Mouse (Mus musculus) spleen, adult 10 weeks (tissue): ENCODE results near the gene Il17rc. TPM values are rescaled to one million over a fixed set of nuclear protein-coding genes. Genes with fewer than 3 reads are reported as not detected.

ENCODE experiments used
- polyA plus RNA-seq: library from polyadenylated mRNA; stranded (reverse); fragments of 350-450 nt; fragmentation: Illumina TruSeq; extraction: RNeasy Lipid Tissue Mini Kit (QIAGEN cat#74804); gene quantifications from one replicate; pipeline ENCODE4 v1.2.3, GENCODE M21; 2015; ENCODE audit warnings: low replicate concordance; ENCODE audit not compliant: insufficient read depth

The Il17rc gene
- polyA plus RNA-seq = 1.5 TPM

GRCm38 (mm10) chr6:113471297-113471936 lies at the start of gene Il17rc:
TSS of gene Il17rc (plus strand) at chr6:113471427.

GRCm38 (mm10) chr6:113435664-113436205 lies 35.5 kb upstream of the Il17rc start, which contains the start of gene Cidec:
TSS of gene Cidec (minus strand) at chr6:113435760.

GRCm38 (mm10) chr6:113442442-113443090 lies 28.7 kb upstream of the Il17rc start, which contains the start of gene Jagn1:
TSS of gene Jagn1 (plus strand) at chr6:113442569.

GRCm38 (mm10) chr6:113457952-113458534 lies 13.2 kb upstream of the Il17rc start, which contains the start of gene Il17re:
TSS of gene Il17re (plus strand) at chr6:113458484.

GRCm38 (mm10) chr6:113483100-113483615 lies 11.9 kb downstream of the Il17rc start, which contains the start of gene Creld1:
TSS of gene Creld1 (plus strand) at chr6:113483297.

GRCm38 (mm10) chr6:113501388-113502084 lies 30.3 kb downstream of the Il17rc start, which contains the start of gene Prrt3:
TSS of gene Prrt3 (minus strand) at chr6:113501931.

GRCm38 (mm10) chr6:113530932-113531839 lies 60.0 kb downstream of the Il17rc start, which contains the start of the genes Emc3 and Fancd2:
TSS of gene Emc3 (minus strand) at chr6:113531652.
TSS of gene Fancd2 (plus strand) at chr6:113531682.

Other genes with a start within 250 kb of the Il17rc start
- 45.3 TPM for gene Mtmr14, start 233.6 kb upstream of the Il17rc start, polyA plus RNA-seq
- gene Cpne9, start 189.1 kb upstream of the Il17rc start, polyA plus RNA-seq = 0.22 TPM
- gene Brpf1, start 164.3 kb upstream of the Il17rc start, polyA plus RNA-seq = 28.8 TPM
- 8.3 TPM for gene Ogg1, start 144.5 kb upstream of the Il17rc start, polyA plus RNA-seq
- 26.1 TPM for gene Camk1, start 127.4 kb upstream of the Il17rc start, polyA plus RNA-seq
- gene Tada3, start 93.5 kb upstream of the Il17rc start, polyA plus RNA-seq = 7.6 TPM
- 323 TPM for gene Arpc4, start 93.3 kb upstream of the Il17rc start, polyA plus RNA-seq
- 14.6 TPM for gene Ttll3, start 82.2 kb upstream of the Il17rc start, polyA plus RNA-seq
- 3.2 TPM for gene Rpusd3, start 52.1 kb upstream of the Il17rc start, polyA plus RNA-seq
- 1.0 TPM for gene Cidec, start 35.7 kb upstream of the Il17rc start, polyA plus RNA-seq
- gene Jagn1, start 28.9 kb upstream of the Il17rc start, polyA plus RNA-seq = 36.6 TPM
- gene Il17re, start 12.9 kb upstream of the Il17rc start, polyA plus RNA-seq = 0.30 TPM
- 8.4 TPM for gene Creld1, start 11.9 kb downstream of the Il17rc start, polyA plus RNA-seq
- gene Prrt3, start 30.5 kb downstream of the Il17rc start, polyA plus RNA-seq = not detected
- gene Emc3, start 60.2 kb downstream of the Il17rc start, polyA plus RNA-seq = 72.2 TPM
- 7.1 TPM for gene Fancd2, start 60.3 kb downstream of the Il17rc start, polyA plus RNA-seq
- gene Fancd2os, start 129.3 kb downstream of the Il17rc start, polyA plus RNA-seq = not detected
- 231 TPM for gene Brk1, start 133.3 kb downstream of the Il17rc start, polyA plus RNA-seq
- 31.5 TPM for gene Vhl, start 152.5 kb downstream of the Il17rc start, polyA plus RNA-seq
- 46.2 TPM for gene Irak2, start 167.0 kb downstream of the Il17rc start, polyA plus RNA-seq
- gene Tatdn2, start 225.6 kb downstream of the Il17rc start, polyA plus RNA-seq = 67.1 TPM
- gene Ghrl, start 248.5 kb downstream of the Il17rc start, polyA plus RNA-seq = not detected